Mouse (Mus musculus) stomach, embryonic 16.5 days (tissue): Measurements from ENCODE around the gene Cachd1. TPM values are rescaled to one million over a fixed set of nuclear protein-coding genes. Genes with fewer than 3 reads are reported as not detected.

Experiments used
- ATAC-seq: fragments of 200-750 bp; cut with Nextera tagmentation; 2 replicates; pipeline ENCODE4 v1.8.0; 2017; ENCODE audit warnings: moderate number of reproducible peaks, moderate TSS enrichment; ENCODE audit not compliant: insufficient read depth, low FRiP score
- H3K27ac ChIP-seq: fragments of 300-500 bp; sonication (generic); 2 replicates; pipeline ENCODE4 v1.5.1; 2014; ENCODE audit warnings: low read length
- H3K27me3 ChIP-seq: fragments of 300-500 bp; sonication (generic); 2 replicates; pipeline ENCODE4 v1.6.1; 2014; ENCODE audit warnings: low read length, control low read depth, mixed read lengths; ENCODE audit not compliant: control insufficient read depth, insufficient read depth
- H3K36me3 ChIP-seq: fragments of 300-500 bp; sonication (generic); 2 replicates; pipeline ENCODE4 v1.6.1; 2014; ENCODE audit warnings: low read length; ENCODE audit not compliant: control insufficient read depth, insufficient read depth
- H3K4me1 ChIP-seq: fragments of 300-500 bp; sonication (generic); 2 replicates; pipeline ENCODE4 v1.6.1; 2014; ENCODE audit warnings: low read length, control low read depth, mixed read lengths; ENCODE audit not compliant: control insufficient read depth, insufficient read depth
- H3K4me2 ChIP-seq: fragments of 300-500 bp; sonication (generic); 2 replicates; pipeline ENCODE4 v1.6.1; 2014; ENCODE audit warnings: low read depth, low read length, mixed read lengths
- H3K4me3 ChIP-seq: fragments of 300-500 bp; sonication (generic); replicated peaks from 2 replicates; pipeline ENCODE4 v1.5.1; 2014; ENCODE audit warnings: mild to moderate bottlenecking, low read length
- H3K9ac ChIP-seq: fragments of 300-500 bp; sonication (generic); 2 replicates; pipeline ENCODE4 v1.6.1; 2014; ENCODE audit warnings: low read length
- H3K9me3 ChIP-seq: fragments of 300-500 bp; sonication (generic); replicated peaks from 2 replicates; pipeline ENCODE4 v1.6.1; 2016; ENCODE audit warnings: low read length, control low read depth; ENCODE audit not compliant: control insufficient read depth
- WGBS: fragments of 180-500 bp; shearing (Covaris S2); extraction: QIAGEN DNeasy Blood & Tissue Kit; methylation state at CpG from one replicate; pipeline ENCODE4 v1.1.7; 2014; 5-methylcytosine and 5-hydroxymethylcytosine counted together
- polyA plus RNA-seq: library from polyadenylated mRNA; unstranded; fragments of >200 nt; fragmentation: Nextera tagmentation; extraction: Ambion mirVana; gene quantifications from 2 replicates; pipeline ENCODE4 v1.2.1, GENCODE M21; 2015

The Cachd1 gene
- polyA plus RNA-seq, 1 experiment from 2014 or later, result 7.2 TPM

DNA sequence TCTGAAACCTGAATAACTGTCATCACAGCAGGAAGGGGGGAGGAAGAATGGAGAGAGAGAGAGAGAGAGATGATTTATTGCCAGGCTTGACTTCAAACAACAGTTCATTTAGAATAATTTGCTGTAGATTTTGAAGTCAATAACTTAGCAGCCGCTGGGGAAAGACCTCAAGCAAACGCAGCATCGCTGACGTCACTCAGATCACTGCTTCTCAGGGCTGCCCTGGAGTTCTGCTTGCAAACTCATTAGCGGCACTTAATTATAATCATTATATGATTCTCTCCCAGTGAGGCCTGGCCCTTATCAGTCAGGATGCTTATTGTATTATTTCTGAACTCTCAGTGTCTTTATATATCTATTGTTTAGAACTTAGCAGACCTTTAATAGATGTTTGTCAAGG, 289.9 kb downstream of the Cachd1 start:
- Histone ChIP-seq H3K36me3 (no peaks in the 10 kb centered on the region), H3K4me2 (no peak overlapping the region), H3K9ac (no peak overlapping the region), H3K4me1 (no peaks in the 10 kb centered on the region), H3K4me3 (no peak overlapping the region), H3K27me3 (no peaks in the 10 kb centered on the region), H3K27ac (no peak overlapping the region), H3K9me3 (no peaks in the 10 kb centered on the region)
- ATAC-seq, result no peak
- WGBS, result 42% methylated on average over 5 of the region's 5 CpGs

DNA sequence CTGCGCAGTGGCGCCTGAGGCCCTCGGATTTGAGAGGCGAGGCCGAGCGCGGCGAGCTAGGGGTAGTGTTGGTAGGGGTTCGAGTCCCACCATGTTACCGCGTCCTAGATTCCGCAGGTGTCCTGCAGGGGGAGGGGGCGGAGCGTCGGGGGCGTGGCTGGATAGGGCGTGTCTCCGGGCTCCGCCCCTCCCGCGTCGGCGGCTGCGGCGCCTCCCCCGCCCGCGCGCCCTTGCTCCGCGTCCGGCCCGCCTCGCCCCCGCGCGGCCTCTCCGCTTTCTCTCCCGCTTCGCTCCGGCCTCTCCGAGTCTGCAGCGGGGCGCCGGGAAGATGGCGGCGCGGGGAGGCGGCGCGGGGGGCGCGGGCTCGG, 292.3 kb downstream of the Cachd1 start, which contains the start of gene Raver2:
Gene Raver2 (plus strand): TSS at position 198 of the 368 bp plus-strand sequence.
- ATAC-seq, result peak; percentile 90
- H3K4me3 ChIP-seq, result peak within 1 kb of the TSS; percentile 79
- H3K4me1 ChIP-seq, result no peaks in the 10 kb centered on the region
- H3K27ac ChIP-seq, result peak within 1 kb of the TSS; percentile 44
- H3K27me3 ChIP-seq, result no peaks in the 10 kb centered on the region
- WGBS, result 3% methylated on average over 39 of the region's 54 CpGs
- H3K4me2 ChIP-seq, result peak within 1 kb of the TSS; percentile 89
- H3K36me3 ChIP-seq, result no peaks in the 10 kb centered on the region
- H3K9me3 ChIP-seq, result no peaks in the 10 kb centered on the region
- peak within 1 kb of the TSS; percentile 91 for H3K9ac ChIP-seq

DNA sequence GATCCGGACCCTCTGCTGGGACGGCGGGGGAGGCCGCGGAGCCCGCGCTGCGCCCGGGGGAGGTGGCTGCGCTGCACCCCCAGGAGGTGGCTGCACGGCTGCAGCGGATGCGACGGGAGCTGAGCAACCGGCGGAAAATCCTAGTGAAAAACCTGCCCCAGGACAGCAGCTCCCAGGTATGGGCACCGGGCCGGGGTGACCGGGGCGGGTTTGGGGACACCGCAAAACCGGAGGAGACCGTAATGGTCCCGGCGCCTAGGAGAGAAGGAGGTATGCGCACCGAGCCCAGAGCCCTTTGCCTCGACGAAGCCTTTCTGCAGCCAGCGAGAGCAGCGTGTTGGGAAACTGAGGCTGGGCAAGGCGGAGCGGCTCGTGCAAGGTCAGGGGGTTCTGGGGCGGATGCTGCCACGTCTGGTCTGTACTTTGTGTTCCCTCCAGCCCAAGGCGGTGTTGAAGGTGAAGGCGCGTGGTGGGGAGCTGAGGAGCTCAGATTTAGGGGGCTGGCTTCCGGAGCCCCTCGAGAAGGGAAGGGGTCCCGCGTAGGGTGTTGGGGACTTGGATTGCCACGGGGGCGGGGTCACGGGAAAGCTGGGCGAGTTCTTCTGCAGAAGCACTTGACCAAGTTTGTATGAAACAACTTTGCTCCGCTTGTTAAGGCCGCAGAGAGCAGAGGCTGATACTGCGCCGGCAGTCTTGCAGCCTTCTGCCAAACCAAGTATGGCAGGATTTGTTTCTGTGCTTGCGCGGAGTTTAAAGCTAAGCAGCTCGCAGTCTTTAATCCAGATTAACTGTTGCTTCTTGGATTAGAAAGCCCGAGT, 292.9 kb downstream of the Cachd1 start:
- 1% methylated on average over 52 of the region's 55 CpGs for WGBS
- peak overlapping the region; percentile 79 for H3K4me3 ChIP-seq
- no peaks in the 10 kb centered on the region for H3K9me3 ChIP-seq
- no peaks in the 10 kb centered on the region for H3K36me3 ChIP-seq
- H3K27ac ChIP-seq, result peak overlapping the region; percentile 44
- H3K4me2 ChIP-seq, result peak overlapping the region; percentile 89
- H3K4me1 ChIP-seq, result no peaks in the 10 kb centered on the region
- H3K9ac ChIP-seq, result peak overlapping the region; percentile 91
- peak; percentile 67 for ATAC-seq
- H3K27me3 ChIP-seq, result no peaks in the 10 kb centered on the region

DNA sequence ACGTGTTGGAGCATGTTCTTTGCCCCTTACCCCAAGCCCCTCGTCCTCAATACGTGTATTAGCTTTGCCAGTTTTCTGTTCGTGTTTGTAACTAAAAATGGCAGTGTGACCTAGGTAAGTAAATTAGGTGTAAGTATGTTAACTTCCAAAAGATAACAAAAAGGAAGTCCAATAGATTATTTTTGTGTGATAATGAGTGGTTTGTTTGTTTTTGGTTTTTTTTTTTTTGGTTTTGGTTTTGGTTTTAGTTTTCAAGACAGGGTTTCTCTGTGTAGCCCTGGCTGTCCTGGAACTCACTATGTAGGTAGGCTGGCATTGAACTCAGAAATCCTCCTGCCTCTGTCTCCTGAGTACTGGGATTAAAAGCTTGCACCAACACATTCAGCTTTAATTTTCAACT, 295.1 kb downstream of the Cachd1 start:
- Histone ChIP-seq H3K4me1 (no peaks in the 10 kb centered on the region), H3K9me3 (no peaks in the 10 kb centered on the region), H3K27ac (no peak overlapping the region), H3K27me3 (no peaks in the 10 kb centered on the region), H3K4me2 (no peak overlapping the region), H3K9ac (no peak overlapping the region), H3K4me3 (no peak overlapping the region), H3K36me3 (no peaks in the 10 kb centered on the region)
- 57% methylated on average over 4 of the region's 4 CpGs for WGBS
- no peak for ATAC-seq

DNA sequence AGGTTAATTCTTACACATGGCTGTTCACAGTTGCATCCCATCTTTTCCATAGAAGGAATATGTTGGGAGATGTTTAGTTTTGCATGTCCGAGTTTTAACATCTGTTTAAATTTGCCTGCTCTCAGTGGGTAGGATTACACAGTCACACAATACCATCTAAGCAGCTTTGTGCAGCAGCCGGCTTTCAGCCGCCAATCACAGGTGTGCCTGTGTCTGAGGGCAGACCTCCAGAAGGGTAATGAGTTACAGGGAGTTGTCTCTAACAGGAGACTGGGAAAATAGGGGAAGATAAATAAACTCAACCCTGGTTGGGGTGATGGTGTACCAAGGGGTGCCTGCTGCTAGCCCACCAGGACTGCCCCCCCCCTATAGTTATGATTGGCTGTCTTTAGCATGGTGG, 299.9 kb downstream of the Cachd1 start:
- no peaks in the 10 kb centered on the region for H3K27me3 ChIP-seq
- H3K4me3 ChIP-seq, result no peak overlapping the region
- WGBS, result 26% methylated on average over 3 of the region's 3 CpGs
- no peak overlapping the region for H3K9ac ChIP-seq
- H3K36me3 ChIP-seq, result no peaks in the 10 kb centered on the region
- 0 out of 2 replicates have a peak, but pooled peaks cover 3% of the 10 kb centered on the region for H3K4me1 ChIP-seq
- 0 out of 2 replicates have a peak overlapping the region, but pooled peaks have one; percentile 2 for H3K27ac ChIP-seq
- ATAC-seq, result peak; percentile 68
- H3K4me2 ChIP-seq, result no peak overlapping the region
- no peaks in the 10 kb centered on the region for H3K9me3 ChIP-seq

Other genes starting within 250 kb of the Cachd1 start
- gene Gm10577, start 244.0 kb downstream of the Cachd1 start, polyA plus RNA-seq, result not detected in 2 replicates